In genomic region chr13:83530889-83531288, GRCm38 (mm10) we compare ENCODE assay signal across 29 mouse cellular contexts. TPM values are rescaled to one million over a fixed set of nuclear protein-coding genes. Genes with fewer than 3 reads are reported as not detected.
A peak's percentile ranks its signal among the peaks of the same experiment; 100 is the strongest.
DNase-seq lines count a peak whose midpoint lies in the region; ATAC-seq and TF ChIP-seq lines count a peak whose summit lies in the region.
"Had no signal": no experiment of that assay in that cellular context is flagged by ENCODE, and none has a peak within 500 bp of the region (broad histone marks: within the 10 kb centered on the region; RNA-seq: fewer than 3 reads in every experiment).

No protein-coding gene starts in this region.

- no peaks in the 10 kb centered on the region for H3K36me3 ChIP-seq in forebrain, postnatal 0 days (ENCODE audit: insufficient read depth)
- H3K36me3 ChIP-seq in forebrain, embryonic 12.5 days (replicated peaks) = no peaks in the 10 kb centered on the region
- H3K36me3 ChIP-seq in heart, adult 2 months (ENCODE audit: control insufficient read depth, insufficient read depth, low read length) = peaks cover 22% of the 10 kb centered on the region
- H3K36me3 ChIP-seq: embryonic facial prominence, embryonic 10.5 days; embryonic facial prominence, embryonic 13.5 days; heart, embryonic 12.5 days; heart, embryonic 15.5 days had no signal

- no peak for DNase-seq in forebrain, postnatal 0 days
- no peak for DNase-seq in heart, adult 2 months
- DNase-seq in heart, postnatal 36 days = no peak
- peak; percentile 60 for DNase-seq in A20 (ENCODE audit: low read depth, low spot score)
- no peak for DNase-seq in cerebellum, postnatal 14 days
- DNase-seq: adrenal gland, adult 8-10 months; adrenal gland, postnatal 25 days; cerebellum, adult 11-12 months; cerebellum, adult 8-10 months; cerebellum, postnatal 25 days; embryo, embryonic 11 days; gastrocnemius, postnatal 25 days; heart, postnatal 10 days; heart, postnatal 4 days; kidney, adult 18-20 months had no signal

- H3K4me1 ChIP-seq in forebrain, postnatal 0 days (ENCODE audit: insufficient read depth) = no peaks in the 10 kb centered on the region
- peaks cover 4% of the 10 kb centered on the region; the same call in 1 of the 2 replicates for H3K4me1 ChIP-seq in forebrain, embryonic 12.5 days
- H3K4me1 ChIP-seq in heart, adult 2 months (ENCODE audit: control insufficient read depth, insufficient read depth, low read length) = peaks cover 17% of the 10 kb centered on the region
- H3K4me1 ChIP-seq in cortical plate, adult 2 months (ENCODE audit: control insufficient read depth, insufficient read depth, low read length) = no peaks in the 10 kb centered on the region; the same call in 1 of the 2 replicates

- H3K9me3 ChIP-seq in forebrain, postnatal 0 days (ENCODE audit: low read length) = no peaks in the 10 kb centered on the region
- H3K9me3 ChIP-seq in forebrain, embryonic 12.5 days = no peaks in the 10 kb centered on the region
- H3K9me3 ChIP-seq: embryonic facial prominence, embryonic 10.5 days; embryonic facial prominence, embryonic 13.5 days; heart, embryonic 12.5 days; heart, embryonic 15.5 days had no signal

- 68% methylated on average over 4 of the region's 4 CpGs for WGBS in forebrain, postnatal 0 days
- WGBS in forebrain, embryonic 12.5 days = 84% methylated on average over 4 of the region's 4 CpGs
- 44% methylated on average over 4 of the region's 4 CpGs for WGBS in heart, adult 2 months

- TF ChIP-seq EP300 in heart, adult 2 months (IDR thresholded peaks at IDR 0.05; ENCODE audit: insufficient read depth, low read depth, low read length) = no peak

- peak overlapping the region; percentile 51; the same call in 1 of the 2 replicates for H3K9ac ChIP-seq in forebrain, postnatal 0 days
- H3K9ac ChIP-seq in forebrain, embryonic 12.5 days = no peak overlapping the region
- H3K9ac ChIP-seq in heart, adult 2 months (ENCODE audit: low read depth, low read length) = no peak overlapping the region
- H3K9ac ChIP-seq: embryonic facial prominence, embryonic 13.5 days; heart, embryonic 12.5 days; heart, embryonic 15.5 days; hindbrain, embryonic 14.5 days had no signal

- no peak for TF ChIP-seq POLR2A in heart, adult 2 months (IDR thresholded peaks at IDR 0.05; ENCODE audit: insufficient read depth, low read depth, low read length)
- no peak for TF ChIP-seq POLR2A in cortical plate, adult 2 months (IDR thresholded peaks at IDR 0.05; ENCODE audit: extremely low read depth, insufficient read depth, low read length)

- peak overlapping the region; percentile 35 for H3K4me3 ChIP-seq in forebrain, postnatal 0 days (ENCODE audit: low read depth, low read length)
- H3K4me3 ChIP-seq in forebrain, embryonic 12.5 days (replicated peaks) = no peak overlapping the region
- no peak overlapping the region for H3K4me3 ChIP-seq in heart, adult 2 months
- H3K4me3 ChIP-seq in cortical plate, adult 2 months (ENCODE audit: insufficient read depth, low read length) = peak overlapping the region; percentile 38; the same call in 1 of the 2 replicates
- H3K4me3 ChIP-seq: embryonic facial prominence, embryonic 10.5 days; embryonic facial prominence, embryonic 13.5 days; erythroblast, embryonic 14.5 days; heart, embryonic 12.5 days; heart, embryonic 15.5 days had no signal

- H3K27me3 ChIP-seq in forebrain, postnatal 0 days (ENCODE audit: insufficient read depth, low read length) = no peaks in the 10 kb centered on the region
- 0 out of 2 replicates have a peak, but pooled peaks cover 3% of the 10 kb centered on the region for H3K27me3 ChIP-seq in forebrain, embryonic 12.5 days
- no peaks in the 10 kb centered on the region for H3K27me3 ChIP-seq in heart, adult 2 months (ENCODE audit: control insufficient read depth, insufficient read depth, low read length)
- H3K27me3 ChIP-seq: embryonic facial prominence, embryonic 13.5 days; heart, embryonic 12.5 days; heart, embryonic 15.5 days had no signal

- H3K27ac ChIP-seq in forebrain, postnatal 0 days (ENCODE audit: low read depth, low read length) = peak overlapping the region; percentile 54; the same call in 1 of the 2 replicates
- no peak overlapping the region for H3K27ac ChIP-seq in forebrain, embryonic 12.5 days
- peak overlapping the region; percentile 81 for H3K27ac ChIP-seq in heart, adult 2 months
- no peak overlapping the region for H3K27ac ChIP-seq in cortical plate, adult 2 months (ENCODE audit: insufficient read depth, low read length)
- H3K27ac ChIP-seq: embryonic facial prominence, embryonic 10.5 days; embryonic facial prominence, embryonic 13.5 days; heart, embryonic 15.5 days; hindbrain, embryonic 14.5 days; hindbrain, postnatal 0 days had no signal

- H3K79me2 ChIP-seq in heart, adult 2 months (replicated peaks; ENCODE audit: control insufficient read depth, insufficient read depth, low read length) = peaks cover 7% of the 10 kb centered on the region

- intact Hi-C loops in heart, adult 2 months (cut with DNase I) = no loop called here
- intact Hi-C loops in heart, postnatal 36 days (cut with DNase I) = no loop called here

- ATAC-seq in forebrain, postnatal 0 days = no peak
- no peak for ATAC-seq in forebrain, embryonic 12.5 days (ENCODE audit: low FRiP score)
- ATAC-seq: activated CD4-positive, CD25-positive, alpha-beta regulatory T cell, adult 4 months; CD4-positive, CD25-positive, alpha-beta regulatory T cell, adult 4 months; forebrain, embryonic 14.5 days; hindbrain, postnatal 0 days; inflammation-experienced regulatory T-cells, adult 6 months; intestine, embryonic 16.5 days had no signal

- TF ChIP-seq CTCF in forebrain, postnatal 0 days (IDR thresholded peaks at IDR 0.05; ENCODE audit: low read depth) = no peak
- no peak for TF ChIP-seq CTCF in heart, adult 2 months (IDR thresholded peaks at IDR 0.05)
- TF ChIP-seq CTCF in cortical plate, adult 2 months (IDR thresholded peaks at IDR 0.05; ENCODE audit: extremely low read depth, insufficient read depth, low read length) = no peak

- peak overlapping the region; percentile 50 for H3K4me2 ChIP-seq in forebrain, postnatal 0 days (ENCODE audit: low read depth)
- no peak overlapping the region for H3K4me2 ChIP-seq in forebrain, embryonic 12.5 days
- H3K4me2 ChIP-seq: heart, embryonic 12.5 days; hindbrain, embryonic 14.5 days had no signal

RNA-seq across cellular contexts. Expression of gene Mef2c, which starts 27.1 kb away (rescaled TPM):
- 245 and 448 TPM in 2 replicates for total RNA-seq in forebrain, postnatal 0 days (2014; rRNA removed)
- polyA plus RNA-seq in forebrain, postnatal 0 days (2015; fragmentation: Nextera tagmentation; extraction: Ambion mirVana) = 373 and 527 TPM in 2 replicates
- 29.4 and 33.3 TPM in 2 replicates for polyA plus RNA-seq in forebrain, embryonic 12.5 days (2016; fragmentation: Nextera tagmentation; extraction: Ambion mirVana)
- total RNA-seq in heart, adult 2 months (2021) = 10 to 100 TPM; 56.5 to 74.1 TPM
- polyA plus RNA-seq in heart, adult 2 months (2012; rRNA removed) = 35.5 and 50.7 TPM in 2 replicates
- total RNA-seq in heart, postnatal 36 days (2021) = 10 to 100 TPM; 57.7 to 73.6 TPM
- polyA plus RNA-seq in cortical plate, adult 2 months (2012; rRNA removed) = 308 and 319 TPM in 2 replicates

Comparison
In these comparisons a context has a peak if more than half of its experiments do, and no peak if none do; other contexts are left out.
1. H3K27ac ChIP-seq: peak in forebrain, postnatal 0 days (single experiment) and heart, adult 2 months (single experiment); none in forebrain, embryonic 12.5 days (single experiment) and cortical plate, adult 2 months (single experiment).
2. H3K4me3 ChIP-seq: peak in forebrain, postnatal 0 days (single experiment) and cortical plate, adult 2 months (single experiment); none in forebrain, embryonic 12.5 days (single experiment) and heart, adult 2 months (single experiment).